Mouse (Mus musculus) embryonic facial prominence, embryonic 12.5 days (tissue): Measurements from ENCODE around the gene Pgs1. TPM values are rescaled to one million over a fixed set of nuclear protein-coding genes. Genes with fewer than 3 reads are reported as not detected.

ENCODE experiments used
- ATAC-seq: fragments of 200-750 bp; cut with Nextera tagmentation; 2 replicates; pipeline ENCODE4 v1.8.0; 2017; ENCODE audit not compliant: insufficient number of reproducible peaks, insufficient read depth, low FRiP score, low TSS enrichment
- H3K27ac ChIP-seq: fragments of 300-500 bp; sonication (generic); 2 replicates; pipeline ENCODE4 v1.5.1; 2016; ENCODE audit warnings: mild to moderate bottlenecking
- H3K27me3 ChIP-seq: fragments of 300-500 bp; sonication (generic); 2 replicates; pipeline ENCODE4 v1.6.1; 2016; ENCODE audit warnings: mild to moderate bottlenecking, moderate library complexity
- H3K36me3 ChIP-seq: fragments of 300-500 bp; sonication (generic); 2 replicates; pipeline ENCODE4 v1.6.1; 2016; ENCODE audit warnings: mild to moderate bottlenecking
- H3K4me1 ChIP-seq: fragments of 300-500 bp; sonication (generic); 2 replicates; pipeline ENCODE4 v1.6.1; 2016
- H3K4me2 ChIP-seq: fragments of 300-500 bp; sonication (generic); replicated peaks from 2 replicates; pipeline ENCODE4 v1.6.1; 2016; ENCODE audit warnings: mild to moderate bottlenecking, moderate library complexity
- H3K4me3 ChIP-seq: fragments of 300-500 bp; sonication (generic); 2 replicates; pipeline ENCODE4 v1.5.1; 2016; ENCODE audit warnings: mild to moderate bottlenecking
- H3K9ac ChIP-seq: fragments of 300-500 bp; sonication (generic); 2 replicates; pipeline ENCODE4 v1.6.1; 2016; ENCODE audit warnings: mild to moderate bottlenecking, moderate library complexity
- H3K9me3 ChIP-seq: fragments of 300-500 bp; sonication (generic); 2 replicates; pipeline ENCODE4 v1.6.1; 2016; ENCODE audit warnings: mild to moderate bottlenecking, moderate library complexity
- WGBS: fragments of 180-500 bp; shearing (Covaris S2); methylation state at CpG from one replicate; pipeline ENCODE4 v1.1.7; 2016; 5-methylcytosine and 5-hydroxymethylcytosine counted together
- polyA plus RNA-seq: library from polyadenylated mRNA; unstranded; fragments of >200 nt; fragmentation: Nextera tagmentation; extraction: Ambion mirVana; gene quantifications from 2 replicates; pipeline ENCODE4 v1.2.1, GENCODE M21; 2016

Pgs1 gene
- polyA plus RNA-seq, 1 experiment from 2014 or later: 43.0 TPM

DNA sequence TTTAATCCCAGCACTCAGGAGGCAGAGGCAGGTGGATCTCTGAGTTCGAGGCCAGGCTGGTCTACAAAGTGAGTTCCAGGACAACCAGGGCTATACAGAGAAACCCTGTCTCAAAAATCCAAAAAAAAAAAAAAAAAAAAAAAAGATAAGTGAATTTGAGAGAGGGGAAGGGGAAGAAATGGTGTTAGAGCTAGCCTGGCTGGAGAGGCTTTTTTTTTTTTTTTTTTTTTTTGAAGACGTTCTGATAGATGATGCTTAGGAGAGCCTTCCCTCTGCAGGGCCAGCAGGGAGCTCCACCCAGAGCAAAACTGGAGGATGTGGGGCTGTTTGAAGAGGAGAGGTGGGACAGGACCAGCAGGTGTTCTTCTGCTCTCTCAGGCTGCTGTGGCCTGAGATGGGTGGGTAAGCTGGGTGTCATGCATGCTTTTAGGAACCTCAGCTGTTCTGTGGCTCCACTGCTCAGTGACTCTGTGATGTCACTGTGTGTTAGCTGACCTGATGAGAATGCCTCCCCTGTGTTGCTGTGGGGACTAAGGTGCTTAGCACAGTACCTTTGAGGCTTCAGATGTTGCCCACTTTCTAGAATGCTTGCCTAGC lies 14.3 kb upstream of the Pgs1 start:
- 53% methylated on average over 2 of the region's 2 CpGs for WGBS
- H3K4me1 ChIP-seq: peaks cover 50% of the 10 kb centered on the region

DNA sequence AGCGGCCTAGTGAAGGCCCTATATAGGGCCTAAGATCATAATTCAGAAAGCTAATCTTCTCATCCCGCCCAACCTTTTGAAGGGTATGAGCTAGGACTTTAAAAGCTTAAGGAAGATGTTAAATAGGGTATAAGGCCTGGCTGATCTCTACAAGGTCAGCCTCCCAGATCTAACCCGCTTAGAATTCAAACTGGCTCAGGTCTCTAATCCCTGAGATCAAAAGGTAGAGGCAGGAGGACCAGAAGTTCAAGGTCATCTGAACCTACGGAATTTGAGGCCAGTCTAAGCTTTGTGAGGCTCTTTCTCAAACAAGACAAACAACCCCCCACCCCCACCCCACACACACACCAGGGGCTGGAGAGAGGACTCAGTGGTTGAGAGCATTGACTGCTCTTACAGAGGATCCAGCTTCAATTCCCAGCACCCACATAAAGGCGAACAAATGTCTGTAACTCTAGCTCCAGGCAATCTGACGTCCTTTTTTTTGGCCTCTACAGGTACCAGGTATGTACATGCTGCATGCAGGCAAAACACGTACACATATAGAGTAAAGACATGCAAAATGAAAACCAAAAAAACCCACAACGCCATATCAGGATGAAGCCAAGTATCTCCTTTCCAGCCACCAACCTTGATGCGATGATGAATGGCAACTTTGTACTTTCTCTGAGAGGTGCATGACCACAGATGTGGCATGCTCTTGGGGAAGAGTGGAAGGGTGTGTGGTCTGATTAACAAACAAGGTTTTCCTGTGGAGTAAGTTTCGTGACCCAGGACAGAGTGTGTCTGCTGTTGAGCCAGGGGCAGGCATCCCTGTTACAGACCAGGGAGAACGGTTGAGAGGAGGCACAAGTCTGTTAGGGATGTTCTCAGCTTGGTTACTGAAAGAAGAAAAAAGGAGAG lies 13.2 kb upstream of the Pgs1 start:
- no peaks in the 10 kb centered on the region for H3K36me3 ChIP-seq
- WGBS: 52% methylated on average over 11 of the region's 11 CpGs

More for the DNA sequence above, 14.3 kb upstream of the Pgs1 start:
- Histone ChIP-seq H3K4me3 (no peak overlapping the region), H3K27ac (no peak overlapping the region), H3K36me3 (no peaks in the 10 kb centered on the region), H3K9ac (no peak overlapping the region), H3K27me3 (peaks cover 13% of the 10 kb centered on the region), H3K9me3 (no peaks in the 10 kb centered on the region), H3K4me2 (no peak overlapping the region)
- ATAC-seq: no peak

DNA sequence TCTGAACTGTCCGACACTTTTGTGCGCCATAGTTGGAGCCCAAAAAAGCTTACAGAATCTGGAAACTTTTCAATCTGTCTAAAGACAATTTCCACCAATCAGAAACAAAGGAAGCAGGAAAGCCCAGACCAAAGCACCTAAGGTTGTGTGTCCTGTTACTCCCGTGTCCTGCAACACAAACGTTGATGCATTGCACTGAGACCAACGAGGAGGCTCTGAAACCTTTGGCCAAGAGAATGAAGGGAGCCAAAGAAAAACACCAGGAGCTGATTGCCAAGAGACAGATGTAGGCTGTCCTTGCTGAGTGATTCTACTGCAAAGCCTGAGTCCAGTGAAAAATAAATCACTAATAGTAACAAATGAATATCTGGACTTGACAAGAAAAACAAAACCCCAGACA lies 12.5 kb upstream of the Pgs1 start:
- no peak overlapping the region for H3K9ac ChIP-seq
- no peak overlapping the region for H3K4me2 ChIP-seq
- no peaks in the 10 kb centered on the region for H3K9me3 ChIP-seq
- 36% methylated on average over 5 of the region's 5 CpGs for WGBS
- no peaks in the 10 kb centered on the region; the same call in 1 of the 2 replicates for H3K27me3 ChIP-seq
- peaks cover 36% of the 10 kb centered on the region for H3K4me1 ChIP-seq
- H3K36me3 ChIP-seq: no peaks in the 10 kb centered on the region
- no peak for ATAC-seq
- H3K4me3 ChIP-seq: no peak overlapping the region
- H3K27ac ChIP-seq: no peak overlapping the region

More for the DNA sequence above, 13.2 kb upstream of the Pgs1 start:
- Histone ChIP-seq H3K27me3 (peaks cover 2% of the 10 kb centered on the region; the same call in 1 of the 2 replicates), H3K9me3 (no peaks in the 10 kb centered on the region), H3K9ac (no peak overlapping the region), H3K4me3 (no peak overlapping the region), H3K27ac (no peak overlapping the region), H3K4me2 (no peak overlapping the region), H3K4me1 (peaks cover 39% of the 10 kb centered on the region)
- no peak for ATAC-seq

DNA sequence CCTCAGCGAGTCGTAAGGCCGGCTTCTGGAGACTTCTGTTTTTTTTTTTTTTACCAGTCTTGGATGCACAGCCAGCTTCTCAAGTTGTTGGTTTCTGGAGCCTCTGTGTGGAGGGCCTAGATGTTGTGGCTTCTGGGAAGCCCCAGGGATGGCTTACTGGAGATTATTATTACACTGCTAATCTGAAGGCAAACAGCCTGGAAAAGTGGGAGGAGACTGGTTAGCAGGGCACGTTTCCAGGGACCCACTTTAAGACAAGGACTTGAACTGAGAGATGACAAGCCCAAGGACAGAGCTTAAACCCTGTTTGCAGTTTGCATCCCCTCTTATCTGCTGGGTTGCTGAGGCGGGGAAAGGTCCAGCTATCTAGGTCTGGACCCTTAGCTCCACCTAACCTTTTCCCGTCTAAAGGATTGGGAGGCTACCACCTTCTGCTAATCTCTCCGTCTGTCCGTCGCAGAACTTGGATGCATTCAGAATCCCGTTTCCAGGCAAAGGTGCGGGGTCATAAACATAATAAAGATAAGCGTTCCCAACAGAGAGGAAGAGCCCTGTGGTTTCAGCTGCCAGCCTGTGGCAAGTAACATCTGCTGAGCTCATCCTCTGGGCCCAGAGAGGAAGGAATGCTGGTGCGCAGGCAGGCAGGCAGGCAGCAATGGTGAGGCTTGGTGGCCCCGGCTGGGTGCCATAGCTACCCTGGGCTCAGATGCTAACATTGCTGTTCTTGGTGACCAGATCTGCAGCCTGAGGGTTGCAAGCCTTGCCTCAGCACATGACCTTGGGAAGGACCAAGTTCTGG lies 11.6 kb upstream of the Pgs1 start:
- peak overlapping the region; percentile 86 for H3K27ac ChIP-seq
- H3K9ac ChIP-seq: no peak overlapping the region
- no peaks in the 10 kb centered on the region for H3K9me3 ChIP-seq
- WGBS: 28% methylated on average over 14 of the region's 14 CpGs
- no peak for ATAC-seq
- no peaks in the 10 kb centered on the region; the same call in 1 of the 2 replicates for H3K27me3 ChIP-seq
- H3K4me1 ChIP-seq: peaks cover 36% of the 10 kb centered on the region
- no peak overlapping the region for H3K4me3 ChIP-seq
- no peak overlapping the region for H3K4me2 ChIP-seq
- no peaks in the 10 kb centered on the region for H3K36me3 ChIP-seq

DNA sequence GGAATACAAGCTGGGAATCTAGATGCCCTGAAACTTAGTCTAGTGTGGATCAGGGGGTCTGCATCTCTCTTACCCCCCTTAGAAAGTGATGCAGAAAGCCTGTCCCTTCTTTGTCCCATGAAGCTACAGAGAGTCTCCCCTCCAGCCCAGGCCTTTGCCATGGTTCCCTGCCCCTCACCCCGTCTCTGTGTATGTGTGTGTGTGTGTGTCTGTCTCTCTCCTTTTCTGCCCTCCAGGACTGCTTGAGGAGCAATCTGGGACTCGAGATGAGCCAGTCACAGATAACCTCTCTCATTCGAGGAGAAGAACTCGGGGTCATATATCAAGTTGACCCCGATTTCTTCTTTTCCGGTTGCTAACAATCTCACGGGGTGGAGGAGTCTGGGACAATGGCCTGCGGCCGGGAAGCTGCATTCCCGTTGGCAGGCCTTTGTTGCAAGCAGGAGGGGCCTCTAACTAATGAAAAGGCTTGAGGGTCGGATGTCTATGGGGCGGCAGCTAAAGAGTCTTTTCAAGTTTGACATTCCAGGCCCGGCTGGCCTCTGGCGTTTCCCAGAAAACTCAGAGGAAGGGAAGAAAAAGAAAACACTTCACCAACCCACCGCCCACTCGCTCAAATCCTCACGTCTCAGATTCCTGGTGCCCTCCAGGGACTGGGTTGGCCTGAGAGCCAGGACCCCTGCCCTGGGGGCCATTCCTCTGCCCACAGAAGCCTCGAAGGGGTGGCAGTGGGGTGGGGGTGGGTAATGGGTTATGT lies 10.7 kb upstream of the Pgs1 start:
- Histone ChIP-seq H3K9ac (0 out of 2 replicates have a peak overlapping the region, but pooled peaks have one; percentile 38), H3K4me1 (peaks cover 33% of the 10 kb centered on the region), H3K36me3 (no peaks in the 10 kb centered on the region), H3K27ac (peak overlapping the region; percentile 86), H3K4me2 (peak overlapping the region; percentile 5), H3K27me3 (no peaks in the 10 kb centered on the region; the same call in 1 of the 2 replicates), H3K4me3 (no peak overlapping the region), H3K9me3 (no peaks in the 10 kb centered on the region)
- no peak for ATAC-seq
- 5% methylated on average over 18 of the region's 18 CpGs for WGBS

DNA sequence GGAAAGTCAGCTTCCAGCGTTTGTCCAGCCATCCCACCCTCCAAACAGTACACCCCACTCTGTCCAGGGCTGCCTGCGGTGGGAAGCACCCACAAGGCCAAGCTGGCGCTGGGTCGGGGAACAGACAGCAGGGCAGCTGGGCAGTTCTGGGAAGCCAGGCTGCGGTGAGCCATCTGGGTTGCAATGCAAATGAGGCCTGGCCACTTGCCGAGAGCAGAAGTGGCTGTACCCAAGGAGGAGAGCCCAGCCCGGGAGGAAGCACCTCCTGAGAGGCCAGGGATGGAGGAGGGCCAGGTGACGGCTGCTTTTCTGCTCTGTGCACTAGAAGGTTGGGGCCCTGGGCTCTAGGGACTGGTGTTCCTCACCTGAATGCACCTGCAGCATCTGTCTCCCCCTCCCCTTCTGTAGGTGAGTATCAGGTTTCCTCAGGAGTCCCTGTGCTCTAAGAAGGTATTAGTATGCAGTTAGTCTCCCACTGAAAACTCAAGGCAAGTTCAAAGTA lies 10.0 kb upstream of the Pgs1 start:
- 0 out of 2 replicates have a peak, but pooled peaks have one; percentile 65 for ATAC-seq
- 0 out of 2 replicates have a peak overlapping the region, but pooled peaks have one; percentile 38 for H3K9ac ChIP-seq

DNA sequence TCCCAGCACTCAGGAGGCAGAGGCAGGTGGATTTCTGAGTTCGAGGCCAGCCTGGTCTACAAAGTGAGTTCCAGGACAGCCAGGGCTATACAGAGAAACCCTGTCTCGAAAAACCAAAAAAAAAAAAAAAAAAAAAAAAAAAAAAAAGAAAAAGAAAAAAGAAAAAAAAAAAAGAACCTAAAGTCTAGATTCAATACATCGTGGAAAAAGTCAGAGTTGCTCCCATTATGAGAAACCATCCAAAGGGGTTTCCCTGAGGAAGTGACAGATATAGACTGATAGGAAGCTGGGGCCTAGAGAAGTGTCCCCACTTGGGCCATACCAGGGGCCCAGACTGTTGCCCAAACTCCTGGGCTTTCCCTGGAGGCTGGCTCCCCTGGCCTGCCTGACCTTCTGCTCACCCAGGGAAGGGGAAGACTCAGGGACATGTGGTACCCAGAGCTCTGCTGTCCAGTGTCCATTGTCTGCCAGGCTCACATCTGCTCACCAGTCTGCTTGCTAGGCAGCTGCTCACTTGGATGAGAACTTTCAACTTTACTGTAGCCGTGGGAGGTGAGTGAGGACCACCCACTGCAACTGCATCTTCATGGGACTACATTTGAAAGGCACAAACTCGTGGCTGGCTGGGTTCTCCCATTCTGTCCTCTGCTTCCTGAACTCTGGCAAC lies 8.3 kb upstream of the Pgs1 start:
- Histone ChIP-seq H3K27ac (0 out of 2 replicates have a peak overlapping the region, but pooled peaks have one; percentile 6), H3K36me3 (no peaks in the 10 kb centered on the region), H3K4me1 (peaks cover 32% of the 10 kb centered on the region), H3K4me2 (no peak overlapping the region), H3K4me3 (no peak overlapping the region), H3K9ac (no peak overlapping the region), H3K9me3 (no peaks in the 10 kb centered on the region), H3K27me3 (no peaks in the 10 kb centered on the region; the same call in 1 of the 2 replicates)
- 49% methylated on average over 5 of the region's 5 CpGs for whole genome bisulfite sequencing
- ATAC-seq: no peak

More for the DNA sequence above, 10.0 kb upstream of the Pgs1 start:
- H3K27ac ChIP-seq: peak overlapping the region; percentile 86
- H3K36me3 ChIP-seq: no peaks in the 10 kb centered on the region
- no peaks in the 10 kb centered on the region for H3K9me3 ChIP-seq
- H3K4me1 ChIP-seq: peaks cover 33% of the 10 kb centered on the region
- peak overlapping the region; percentile 5 for H3K4me2 ChIP-seq
- no peaks in the 10 kb centered on the region; the same call in 1 of the 2 replicates for H3K27me3 ChIP-seq
- WGBS: 7% methylated on average over 8 of the region's 8 CpGs
- H3K4me3 ChIP-seq: no peak overlapping the region

DNA sequence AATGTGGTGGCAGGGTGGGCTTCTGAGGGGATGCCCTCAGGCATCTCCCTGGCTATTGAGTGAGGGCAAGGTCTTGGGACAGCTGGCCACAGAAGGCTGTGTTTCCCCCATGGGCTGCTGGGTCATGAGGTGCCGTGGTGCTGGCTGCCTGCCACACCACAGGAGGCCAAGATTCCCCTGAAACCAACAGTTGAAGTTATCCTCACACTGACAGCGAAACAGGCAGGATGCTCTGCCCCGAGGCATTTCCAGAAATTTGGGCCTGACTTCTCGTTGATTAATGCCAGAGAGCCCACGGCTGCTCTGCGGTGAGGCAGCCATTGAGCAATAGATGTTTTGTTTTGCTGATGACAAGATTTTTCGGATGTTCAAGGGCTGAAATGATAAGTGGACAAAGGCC lies 6.7 kb upstream of the Pgs1 start:
- Histone ChIP-seq H3K36me3 (no peaks in the 10 kb centered on the region), H3K4me1 (peaks cover 22% of the 10 kb centered on the region), H3K4me3 (no peak overlapping the region), H3K4me2 (no peak overlapping the region), H3K27ac (no peak overlapping the region), H3K9me3 (no peaks in the 10 kb centered on the region), H3K27me3 (no peaks in the 10 kb centered on the region; the same call in 1 of the 2 replicates), H3K9ac (no peak overlapping the region)
- WGBS: 49% methylated on average over 7 of the region's 7 CpGs
- ATAC-seq: no peak

DNA sequence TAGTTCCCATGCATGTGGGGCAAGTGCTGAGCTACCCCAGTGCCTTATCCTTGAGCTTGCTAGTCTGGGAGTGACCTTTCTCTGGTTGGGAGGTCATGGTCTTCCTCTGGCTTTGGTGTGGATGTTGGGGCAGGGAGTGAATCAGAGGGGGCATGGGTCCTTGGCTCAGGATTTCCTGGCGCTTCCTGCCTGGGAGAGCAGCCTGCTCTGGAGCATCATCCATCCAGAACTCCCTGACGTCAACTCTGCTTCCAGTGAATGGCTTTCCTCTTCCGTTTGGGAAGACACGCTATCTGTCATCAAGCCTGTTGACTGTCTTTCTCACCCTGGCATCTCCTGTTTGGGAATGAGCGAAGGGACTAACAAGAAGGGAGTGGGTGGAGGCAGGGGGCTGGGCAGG lies 3.7 kb upstream of the Pgs1 start:
- Histone ChIP-seq H3K9ac (no peak overlapping the region), H3K36me3 (no peaks in the 10 kb centered on the region), H3K27me3 (no peaks in the 10 kb centered on the region; the same call in 1 of the 2 replicates), H3K4me2 (no peak overlapping the region), H3K4me1 (peaks cover 7% of the 10 kb centered on the region), H3K9me3 (no peaks in the 10 kb centered on the region), H3K27ac (no peak overlapping the region; the same call in 1 of the 2 replicates), H3K4me3 (no peak overlapping the region)
- WGBS: 75% methylated on average over 5 of the region's 5 CpGs
- no peak for ATAC-seq

DNA sequence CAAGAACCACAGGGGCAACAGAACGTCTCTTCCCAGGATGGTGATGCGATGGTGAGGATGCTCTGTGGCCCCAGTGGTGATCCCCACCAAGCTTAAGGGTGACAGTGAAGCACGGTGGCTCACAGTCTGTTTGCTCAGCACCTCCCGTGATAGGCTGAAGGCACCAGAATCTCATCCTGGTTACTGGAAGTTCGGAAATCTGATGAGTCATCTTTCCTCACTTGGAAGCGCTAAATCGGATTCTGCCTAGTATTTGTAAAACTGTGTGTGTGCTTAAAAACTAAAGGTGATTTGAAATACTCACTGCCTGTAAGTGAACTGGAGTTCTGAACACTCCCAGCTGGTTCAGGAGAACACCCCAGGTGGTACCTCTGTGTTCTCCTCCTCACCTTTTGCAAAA lies 2.3 kb upstream of the Pgs1 start:
- no peak overlapping the region for H3K4me3 ChIP-seq
- ATAC-seq: no peak
- no peak overlapping the region for H3K9ac ChIP-seq
- no peaks in the 10 kb centered on the region for H3K9me3 ChIP-seq
- H3K4me1 ChIP-seq: peaks cover 19% of the 10 kb centered on the region
- WGBS: 72% methylated on average over 7 of the region's 7 CpGs
- no peak overlapping the region for H3K4me2 ChIP-seq
- no peaks in the 10 kb centered on the region for H3K36me3 ChIP-seq
- H3K27me3 ChIP-seq: no peaks in the 10 kb centered on the region
- H3K27ac ChIP-seq: no peak overlapping the region
